Mouse (Mus musculus) forelimb bud, embryonic 11.5 days (tissue): ENCODE data around the gene Gm2001.
"Not testable (repeated sequence)": the region's sequence is repeated elsewhere in the genome, so short reads cannot be mapped to it uniquely, and the experiment has no call there.

ENCODE experiments used
- DNase-seq: peaks from one replicate; pipeline ENCODE4 v3.0.0-alpha.2; 2012; ENCODE audit warnings: low read depth, low spot score

The Gm2001 gene

DNA sequence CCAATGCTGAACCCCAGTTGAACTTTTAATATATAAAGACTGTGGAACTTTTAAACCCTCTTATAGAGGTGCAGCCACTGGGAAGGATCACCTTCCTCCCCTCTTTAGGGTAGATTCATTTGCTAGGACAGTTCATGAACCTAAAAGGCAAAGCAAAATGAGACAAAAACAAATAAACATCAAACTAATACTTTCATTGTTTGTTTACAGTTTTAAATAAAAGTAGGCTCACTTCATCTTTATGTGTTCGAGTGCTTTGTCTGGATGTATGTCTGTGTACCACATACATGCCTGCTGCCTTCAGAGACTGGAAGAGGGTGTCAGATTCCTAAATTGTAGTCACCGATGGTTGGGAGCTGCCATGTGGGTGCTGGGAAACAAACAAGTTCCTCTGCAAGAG lies at the start of gene Gm2001:
Gene Gm2001 (minus strand): TSS at position 101 of the 400 bp plus-strand sequence.
- not testable (repeated sequence) for DNase-seq

DNA sequence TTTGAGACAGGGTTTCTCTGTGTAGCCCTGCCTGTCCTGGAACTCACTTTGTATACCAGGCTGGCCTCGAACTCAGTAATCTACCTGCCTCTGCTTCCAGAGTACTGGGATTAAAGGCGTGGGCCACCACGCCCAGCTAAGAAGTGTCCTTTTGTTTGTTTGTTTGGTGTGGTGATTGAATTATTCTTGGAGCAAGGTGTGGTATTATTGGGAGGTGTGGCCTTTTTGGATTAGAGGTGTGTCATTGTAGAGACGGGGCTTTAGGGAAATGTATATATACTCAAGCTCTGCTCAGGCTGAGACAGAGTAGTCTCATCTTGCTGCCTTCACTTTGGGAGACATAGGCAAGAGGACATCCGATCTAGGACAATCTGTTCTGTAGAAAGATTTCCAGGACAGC lies 31.6 kb upstream of the Gm2001 start, which contains the start of gene Gm2016:
Gene Gm2016 (plus strand): TSS at position 301 of the 400 bp plus-strand sequence.
- not testable (repeated sequence) for DNase-seq

DNA sequence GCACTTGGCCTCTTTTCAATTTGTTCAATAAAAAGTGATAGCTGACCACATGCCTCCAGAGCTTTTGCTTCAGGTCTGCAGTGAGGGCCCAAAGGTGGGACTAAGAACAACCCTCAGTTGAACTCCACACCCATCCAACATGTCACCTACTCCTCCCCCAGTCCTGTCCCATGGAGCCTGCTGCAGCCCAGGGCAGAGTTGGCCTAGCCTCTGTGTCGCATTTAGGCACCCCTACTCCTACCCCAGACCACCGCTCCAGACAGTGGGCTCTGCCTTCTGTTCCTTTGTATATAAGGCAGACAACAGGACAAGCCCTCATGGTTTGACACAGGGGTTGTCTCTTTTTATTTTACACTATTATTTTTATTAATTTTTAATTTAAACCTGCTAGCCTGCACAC lies 21.9 kb upstream of the Gm2001 start:
- DNase-seq: not testable (repeated sequence)

DNA sequence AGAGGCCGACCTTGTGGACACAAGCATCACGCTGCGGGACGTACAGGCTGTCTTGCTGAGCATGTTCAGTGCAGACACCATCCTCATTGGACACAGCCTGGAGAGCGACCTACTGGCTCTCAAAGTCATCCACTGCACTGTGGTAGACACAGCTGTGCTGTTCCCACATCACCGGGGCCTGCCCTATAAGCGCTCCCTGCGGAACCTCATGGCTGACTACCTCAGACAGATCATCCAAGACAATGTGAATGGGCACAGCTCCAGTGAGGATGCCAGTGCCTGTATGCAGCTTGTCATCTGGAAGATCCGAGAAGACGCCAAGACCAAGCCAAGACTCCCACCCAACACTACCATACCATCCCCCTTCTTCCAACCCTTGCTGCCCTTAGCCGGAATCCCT lies 21.5 kb upstream of the Gm2001 start:
- DNase-seq: not testable (repeated sequence)

DNA sequence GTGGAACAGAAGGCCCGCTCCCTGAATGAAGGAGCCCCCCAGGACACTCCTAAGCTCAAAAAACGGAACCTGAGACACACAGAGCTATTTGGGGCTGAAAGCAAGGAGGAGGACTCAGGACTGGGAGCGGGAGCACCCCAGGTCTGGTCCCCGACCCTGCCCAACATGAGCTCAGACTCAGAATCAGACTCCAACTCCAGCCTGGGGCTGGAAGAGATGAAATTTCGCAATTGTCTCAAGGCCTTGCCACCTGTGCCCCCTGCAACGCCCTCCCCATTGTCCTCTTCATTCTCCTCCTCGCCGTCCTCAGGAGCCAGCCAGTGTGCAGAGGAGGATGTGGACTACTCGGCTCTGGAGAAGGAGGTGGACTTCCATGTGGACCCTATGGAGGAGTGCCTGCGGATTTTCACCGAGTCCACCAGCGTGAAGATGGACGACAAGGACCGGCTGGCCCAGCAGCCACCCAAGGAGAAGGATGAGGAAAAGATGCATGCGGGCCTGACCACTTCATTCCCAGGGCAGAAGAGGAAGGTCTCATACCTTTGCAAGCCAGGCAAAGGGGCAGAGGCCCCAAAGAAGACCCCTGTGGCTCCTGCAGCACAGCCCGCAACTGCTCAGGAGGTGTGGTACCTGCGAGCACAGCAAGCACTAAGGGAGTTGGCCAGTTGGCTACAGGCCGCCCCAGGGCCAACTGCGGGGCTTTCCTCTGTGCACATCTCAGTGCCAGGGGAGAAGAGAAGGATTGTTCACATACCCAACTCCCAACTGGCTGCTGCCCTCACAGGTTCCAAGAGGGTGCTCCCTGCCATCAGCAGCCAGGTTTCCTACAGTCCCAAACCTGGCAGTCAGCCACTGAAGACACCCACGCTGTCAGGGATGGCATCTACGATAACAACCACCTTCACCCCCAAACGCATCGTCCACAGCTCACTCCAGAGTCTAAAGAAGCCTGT lies 19.9 kb upstream of the Gm2001 start:
- DNase-seq: not testable (repeated sequence)

DNA sequence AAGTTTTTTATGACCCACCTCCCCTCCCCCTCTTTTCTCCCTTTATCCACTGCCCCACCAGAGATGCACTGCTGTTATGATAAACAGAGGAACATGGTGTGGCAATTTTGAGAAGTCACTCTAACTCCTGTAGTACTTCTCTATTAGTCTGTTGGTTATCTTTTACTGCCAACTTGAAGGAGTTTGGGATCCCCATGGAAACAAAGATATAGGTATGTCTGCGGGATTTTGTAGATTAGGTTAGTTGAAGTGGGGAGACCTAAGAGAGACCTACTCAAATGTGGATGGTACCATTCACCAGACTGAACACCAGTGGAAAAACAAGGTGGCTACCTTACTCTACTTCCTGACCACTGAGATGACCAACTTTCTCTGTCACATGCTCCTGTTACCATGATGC lies 13.9 kb upstream of the Gm2001 start:
- DNase-seq: not testable (repeated sequence)

DNA sequence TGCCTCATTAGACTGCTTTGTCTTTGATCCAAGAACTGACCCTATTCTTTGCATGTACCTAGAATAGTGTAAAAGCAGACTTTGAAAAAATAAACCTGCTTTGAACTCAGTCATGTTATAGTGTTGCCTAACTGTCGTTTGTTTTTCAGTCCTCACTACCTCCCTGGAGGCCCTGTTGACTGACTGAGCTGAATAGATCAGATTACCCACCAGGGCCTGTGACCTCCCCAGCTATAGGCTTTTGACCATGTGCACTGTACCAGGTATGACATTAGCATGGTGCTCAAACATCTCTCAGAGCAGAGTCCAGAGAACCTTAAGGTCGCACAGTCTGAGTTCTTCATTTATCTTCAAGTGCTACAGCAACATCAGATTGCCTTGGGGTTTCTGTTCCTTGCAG lies 8.5 kb upstream of the Gm2001 start:
- not testable (repeated sequence) for DNase-seq

DNA sequence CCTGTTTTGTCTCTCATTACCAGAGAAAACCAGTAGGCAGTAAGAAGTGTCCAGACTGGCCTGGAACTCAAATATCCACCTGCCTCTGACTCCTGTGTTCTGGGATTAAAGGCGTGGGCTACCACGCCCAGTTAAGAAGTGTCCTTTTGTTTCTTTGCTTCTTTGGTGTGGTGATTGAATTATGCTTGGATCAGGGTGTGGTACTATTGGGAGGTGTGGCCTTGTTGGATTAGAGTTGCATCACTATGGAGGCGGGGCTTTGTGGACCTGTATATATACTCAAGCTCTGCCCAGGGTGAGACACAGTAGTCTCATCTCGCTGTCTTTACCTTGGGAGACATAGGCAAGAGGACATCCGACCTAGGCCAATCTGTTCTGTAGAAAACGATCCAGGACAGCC lies 25.9 kb downstream of the Gm2001 start, which contains the start of gene BB287469:
Gene BB287469 (plus strand): TSS at position 301 of the 400 bp plus-strand sequence.
- DNase-seq: not testable (repeated sequence)

DNA sequence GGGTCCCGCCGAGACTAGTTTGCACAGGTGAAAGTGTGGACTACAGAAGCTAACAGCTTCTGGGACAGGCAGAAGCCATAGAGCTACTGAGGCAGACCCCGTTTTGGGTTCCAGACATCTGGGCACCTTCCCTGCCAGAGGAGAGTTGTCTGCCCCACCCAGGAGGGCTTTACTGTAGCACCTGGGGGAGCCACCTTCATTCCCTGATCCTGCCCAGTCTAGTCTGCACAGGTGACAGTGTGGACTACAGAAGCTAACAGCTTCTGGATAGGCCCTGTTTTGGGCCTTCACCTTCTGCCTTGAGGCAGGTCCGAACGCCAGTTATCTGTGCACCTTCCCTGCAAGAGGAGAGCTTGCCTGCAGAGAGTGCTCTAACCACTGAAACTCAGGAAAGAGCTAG lies 44.2 kb downstream of the Gm2001 start:
- DNase-seq: not testable (repeated sequence)

DNA sequence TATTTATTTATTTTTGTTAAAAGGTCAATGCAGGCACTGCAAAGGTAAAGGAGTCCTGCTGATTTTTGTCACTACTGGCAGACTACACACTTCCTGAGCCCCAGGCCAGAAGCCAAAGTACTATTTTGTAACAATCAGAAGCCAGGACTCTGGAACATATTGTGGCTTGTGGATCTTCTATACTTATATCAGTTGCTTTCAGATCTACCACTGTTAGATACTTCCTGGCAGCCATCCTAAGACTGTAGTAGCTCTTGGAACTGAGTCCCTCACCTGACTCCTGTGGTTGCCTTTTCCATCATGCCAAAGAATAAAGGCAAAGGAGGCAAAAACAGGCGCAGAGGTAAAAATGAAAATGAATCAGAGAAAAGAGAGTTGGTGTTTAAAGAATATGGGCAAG lies 46.9 kb downstream of the Gm2001 start, which contains the start of gene Gm21936:
Gene Gm21936 (plus strand): TSS at position 301 of the 400 bp plus-strand sequence.
- DNase-seq: not testable (repeated sequence)
